ENCODE assay signal across 9 mouse cellular contexts in the genomic region with DNA sequence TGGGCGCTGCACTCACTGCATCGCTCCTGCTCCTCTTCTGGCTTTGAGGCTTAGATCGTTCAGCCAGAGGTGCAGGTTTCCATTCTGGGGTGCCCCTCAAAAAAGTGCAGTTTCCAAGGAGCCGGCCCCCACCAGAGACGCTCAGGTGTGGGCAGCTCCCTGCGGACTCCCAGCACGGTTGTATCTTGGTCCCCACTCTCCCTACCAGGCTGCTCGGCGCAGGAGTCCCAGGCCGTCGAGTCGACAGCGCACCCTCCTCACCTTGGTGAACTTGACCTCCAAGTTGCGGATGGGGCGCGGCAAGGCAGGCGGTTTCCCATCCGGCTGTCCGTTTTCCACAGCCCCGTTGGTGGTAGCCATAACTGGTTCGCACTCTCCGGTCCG. TPM values are rescaled to one million over a fixed set of nuclear protein-coding genes. Genes with fewer than 3 reads are reported as not detected.
DNase-seq lines count a peak whose midpoint lies in the region; ATAC-seq and TF ChIP-seq lines count a peak whose summit lies in the region.
"Had no signal": no experiment of that assay in that cellular context is flagged by ENCODE, and none has a peak within 500 bp of the region (broad histone marks: within the 10 kb centered on the region; RNA-seq: fewer than 3 reads in every experiment).

No protein-coding gene starts in this region.

- H3K4me1 ChIP-seq in kidney, adult 2 months (ENCODE audit: control insufficient read depth, insufficient read depth, low read length) = no peaks in the 10 kb centered on the region
- no peaks in the 10 kb centered on the region for H3K4me1 ChIP-seq in cortical plate, adult 2 months (ENCODE audit: control insufficient read depth, insufficient read depth, low read length)
- peaks cover 12% of the 10 kb centered on the region for H3K4me1 ChIP-seq in hindbrain, embryonic 15.5 days (replicated peaks)
- H3K4me1 ChIP-seq in midbrain, embryonic 13.5 days (replicated peaks) = peaks cover 15% of the 10 kb centered on the region

- no peaks in the 10 kb centered on the region for H3K27me3 ChIP-seq in kidney, adult 2 months (replicated peaks; ENCODE audit: control insufficient read depth, insufficient read depth, low read length)
- H3K27me3 ChIP-seq in hindbrain, embryonic 15.5 days = peaks cover 57% of the 10 kb centered on the region
- H3K27me3 ChIP-seq in midbrain, embryonic 13.5 days = peaks cover 65% of the 10 kb centered on the region

- H3K4me3 ChIP-seq in kidney, adult 2 months (ENCODE audit: insufficient read depth, low read depth, low read length) = peak overlapping the region; percentile 39
- peak overlapping the region; percentile 17; the same call in 1 of the 2 replicates for H3K4me3 ChIP-seq in cortical plate, adult 2 months (ENCODE audit: insufficient read depth, low read length)
- peak overlapping the region; percentile 46 for H3K4me3 ChIP-seq in hindbrain, embryonic 15.5 days
- H3K4me3 ChIP-seq in midbrain, embryonic 13.5 days (replicated peaks) = peak overlapping the region; percentile 51

- H3K9ac ChIP-seq in hindbrain, embryonic 15.5 days = 0 out of 2 replicates have a peak overlapping the region, but pooled peaks have one; percentile 29
- peak overlapping the region; percentile 57; the same call in 1 of the 2 replicates for H3K9ac ChIP-seq in midbrain, embryonic 13.5 days (replicated peaks)

- no peak for TF ChIP-seq CTCF in kidney, adult 2 months (conservative IDR thresholded peaks at IDR 0.05; ENCODE audit: insufficient read depth, insufficient read length, low read depth, low read length)
- TF ChIP-seq CTCF in cortical plate, adult 2 months (IDR thresholded peaks at IDR 0.05; ENCODE audit: extremely low read depth, insufficient read depth, low read length) = no peak

- H3K9me3 ChIP-seq in hindbrain, embryonic 15.5 days = no peaks in the 10 kb centered on the region
- H3K9me3 ChIP-seq in midbrain, embryonic 13.5 days = no peaks in the 10 kb centered on the region

- DNase-seq in kidney, adult 2 months = no peak
- no peak for DNase-seq in kidney, adult 11 months
- no peak for DNase-seq in c-Kit-positive CD71-positive TER-119-positive erythroid progenitor cells, embryonic 14.5 days (ENCODE audit: low spot score)
- no peak for DNase-seq in left cerebral cortex, adult 18-20 months (ENCODE audit: low spot score in 2 of 2)
- DNase-seq: cerebellum, adult 11 months had no signal

- no peak for TF ChIP-seq POLR2A in kidney, adult 2 months (IDR thresholded peaks at IDR 0.05; ENCODE audit: low read depth, low read length)
- no peak for TF ChIP-seq POLR2A in cortical plate, adult 2 months (IDR thresholded peaks at IDR 0.05; ENCODE audit: extremely low read depth, insufficient read depth, low read length)

- no peaks in the 10 kb centered on the region for H3K36me3 ChIP-seq in kidney, adult 2 months (ENCODE audit: control insufficient read depth, insufficient read depth, low read length)
- no peaks in the 10 kb centered on the region for H3K36me3 ChIP-seq in hindbrain, embryonic 15.5 days
- no peaks in the 10 kb centered on the region for H3K36me3 ChIP-seq in midbrain, embryonic 13.5 days

- no peak for ATAC-seq in hindbrain, embryonic 15.5 days (ENCODE audit: low FRiP score, low read depth)
- ATAC-seq in midbrain, embryonic 13.5 days = peak; percentile 55; the same call in 1 of the 2 replicates
- no peak for ATAC-seq in erythroid progenitor cell, adult 5-6 weeks (replicated peaks; ENCODE audit: low FRiP score, poor library complexity, severe bottlenecking)

- no peak overlapping the region for H3K27ac ChIP-seq in kidney, adult 2 months (ENCODE audit: insufficient read depth, low read depth, low read length)
- H3K27ac ChIP-seq in cortical plate, adult 2 months (ENCODE audit: insufficient read depth, low read length) = no peak overlapping the region
- H3K27ac ChIP-seq in hindbrain, embryonic 15.5 days (replicated peaks) = no peak overlapping the region
- H3K27ac ChIP-seq in midbrain, embryonic 13.5 days = no peak overlapping the region

- H3K4me2 ChIP-seq in hindbrain, embryonic 15.5 days = peak overlapping the region; percentile 97
- H3K4me2 ChIP-seq in midbrain, embryonic 13.5 days (replicated peaks) = peak overlapping the region; percentile 89

- WGBS in kidney, adult 2 months = 4% methylated on average over 23 of the region's 23 CpGs
- under 1% methylated on average over 23 of the region's 23 CpGs for WGBS in hindbrain, embryonic 15.5 days
- WGBS in midbrain, embryonic 13.5 days = under 1% methylated on average over 23 of the region's 23 CpGs

RNA-seq across cellular contexts. Expression of a gene that starts 0.3 kb away (rescaled TPM):
- 8.2 and 10.7 TPM in 2 replicates for polyA plus RNA-seq in kidney, adult 2 months (2012; rRNA removed)
- 0.85 and 1.1 TPM in 2 replicates for polyA plus RNA-seq in cortical plate, adult 2 months (2012; rRNA removed)
- polyA plus RNA-seq in hindbrain, embryonic 15.5 days (2015; fragmentation: Nextera tagmentation; extraction: Ambion mirVana) = 2.1 and 2.9 TPM in 2 replicates
- polyA plus RNA-seq in midbrain, embryonic 13.5 days (2015; fragmentation: Nextera tagmentation; extraction: Ambion mirVana) = 0.71 and 0.93 TPM in 2 replicates
- not detected in 2 replicates for total RNA-seq in erythroid progenitor cell, adult 5-6 weeks (2015; ENCODE audit: low replicate concordance)
- not detected in 2 replicates for total RNA-seq in erythroid progenitor cell, adult 5-6 weeks (2017; ENCODE audit: low replicate concordance)
- total RNA-seq in left cerebral cortex, adult 18-20 months (2021) = 1 to 10 TPM in 1 of 2 experiments, under 1 TPM in 1; 0.88 to 1.0 TPM

RNA-seq across cellular contexts. Expression of a gene that starts 38.9 kb away (rescaled TPM):
- 17.3 and 22.3 TPM in 2 replicates for polyA plus RNA-seq in kidney, adult 2 months (2012; rRNA removed)
- polyA plus RNA-seq in cortical plate, adult 2 months (2012; rRNA removed) = 3.2 and 3.5 TPM in 2 replicates
- 3.4 and 4.6 TPM in 2 replicates for polyA plus RNA-seq in hindbrain, embryonic 15.5 days (2015; fragmentation: Nextera tagmentation; extraction: Ambion mirVana)
- 2.8 and 2.9 TPM in 2 replicates for polyA plus RNA-seq in midbrain, embryonic 13.5 days (2015; fragmentation: Nextera tagmentation; extraction: Ambion mirVana)
- 1.7 and 2.9 TPM in 2 replicates for total RNA-seq in erythroid progenitor cell, adult 5-6 weeks (2015; ENCODE audit: low replicate concordance)
- total RNA-seq in erythroid progenitor cell, adult 5-6 weeks (2017; ENCODE audit: low replicate concordance) = 6.4 and 6.6 TPM in 2 replicates
- 1 to 10 TPM; 4.3 TPM for total RNA-seq in left cerebral cortex, adult 18-20 months (2021)
